Comparison of ENCODE assay signal across 10 mouse cellular contexts in the genomic region with DNA sequence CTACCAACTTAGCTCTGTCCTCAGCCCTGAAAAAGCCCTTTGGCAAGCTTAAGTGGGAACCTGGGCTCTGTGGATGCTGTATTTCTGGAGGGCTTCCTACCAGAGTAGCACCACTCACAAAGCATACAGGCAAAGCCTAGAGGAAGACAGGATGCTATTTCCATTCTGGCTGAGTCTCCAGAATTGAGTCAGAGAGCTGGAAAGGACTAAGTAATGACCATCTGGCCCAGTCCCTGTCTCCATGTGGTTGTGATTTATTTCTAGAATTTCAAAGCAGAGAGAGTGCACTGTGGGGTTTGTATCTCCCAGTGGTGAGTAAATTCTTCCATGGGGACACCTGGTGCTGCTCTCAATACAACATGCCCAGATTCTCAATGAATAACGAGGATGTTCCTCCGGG.
A peak's percentile ranks its signal among the peaks of the same experiment; 100 is the strongest.
DNase-seq lines count a peak whose midpoint lies in the region; TF ChIP-seq lines count a peak whose summit lies in the region.
"Had no signal": no experiment of that assay in that cellular context is flagged by ENCODE, and none has a peak within 500 bp of the region (broad histone marks: within the 10 kb centered on the region; RNA-seq: fewer than 3 reads in every experiment).

No protein-coding gene starts in this region.

- H3K4me3 ChIP-seq in myocyte, result no peak overlapping the region
- H3K4me3 ChIP-seq: hindbrain, embryonic 15.5 days; neural tube, embryonic 15.5 days had no signal

- no peak overlapping the region for H3K4me2 ChIP-seq in myocyte (ENCODE audit: low read depth)
- H3K4me2 ChIP-seq: hindbrain, embryonic 15.5 days; neural tube, embryonic 15.5 days had no signal

- no peak for TF ChIP-seq POLR2A in myocyte (IDR thresholded peaks at IDR 0.05; ENCODE audit: insufficient read length, low read depth)

- H3K36me3 ChIP-seq in myocyte (ENCODE audit: control insufficient read depth, insufficient read depth), result no peaks in the 10 kb centered on the region
- H3K36me3 ChIP-seq: hindbrain, embryonic 15.5 days; neural tube, embryonic 15.5 days had no signal

- DNase-seq in gastrocnemius, adult 18-20 months (ENCODE audit: low spot score), result peak; percentile 59
- DNase-seq in gastrocnemius, postnatal 10 days, result no peak
- peak; percentile 50 to 64 for DNase-seq in cerebellum, postnatal 14 days
- DNase-seq in heart, postnatal 4 days, result peak; percentile 18
- DNase-seq in lung, postnatal 36 days, result no peak
- no peak for DNase-seq in thymus, postnatal 10 days (ENCODE audit: low spot score in 2 of 2)
- DNase-seq in ovary, adult 18-20 months (ENCODE audit: low spot score), result no peak

- H3K79me2 ChIP-seq in myocyte (ENCODE audit: control insufficient read depth, insufficient read depth), result no peaks in the 10 kb centered on the region

- H3ac ChIP-seq in myocyte (ENCODE audit: control insufficient read depth, insufficient read length), result no peak overlapping the region

- H3K27me3 ChIP-seq in myocyte (ENCODE audit: control insufficient read depth, insufficient read depth, insufficient read length), result no peaks in the 10 kb centered on the region
- H3K27me3 ChIP-seq: hindbrain, embryonic 15.5 days; neural tube, embryonic 15.5 days had no signal

TF ChIP-seq in myocyte, 11 proteins besides CTCF, POLR2A, EP300 and RAD21:
- TF ChIP-seq MAX (IDR thresholded peaks at IDR 0.05; ENCODE audit: low read depth) (no peak), MYOG (IDR thresholded peaks at IDR 0.05; ENCODE audit: control insufficient read depth in 1 of 3, insufficient read depth in 1 of 3, insufficient read length in 2 of 3, low read depth in 2 of 3) (peak in 1 of 3 experiments; percentile 14), MYOD1 (IDR thresholded peaks at IDR 0.05; ENCODE audit: control insufficient read depth in 1 of 3, insufficient read length in 2 of 3, low read depth in 2 of 3) (peak in 2 of 3 experiments; percentile 9 to 26), E2F4 (IDR thresholded peaks at IDR 0.05; ENCODE audit: insufficient read depth) (no peak)

Comparison
In these comparisons a context has a peak if more than half of its experiments do, and no peak if none do; other contexts are left out.
1. DNase-seq: peak in gastrocnemius, adult 18-20 months (single experiment), cerebellum, postnatal 14 days (2 of 2) and heart, postnatal 4 days (single experiment); none in gastrocnemius, postnatal 10 days (single experiment), lung, postnatal 36 days (single experiment), thymus, postnatal 10 days (0 of 2) and ovary, adult 18-20 months (single experiment).